Mouse (Mus musculus): ENCODE data around the gene Neurl4.
"Not testable (repeated sequence)": the region's sequence is repeated elsewhere in the genome, so short reads cannot be mapped to it uniquely, and the experiment has no call there.

Gene Neurl4

DNA sequence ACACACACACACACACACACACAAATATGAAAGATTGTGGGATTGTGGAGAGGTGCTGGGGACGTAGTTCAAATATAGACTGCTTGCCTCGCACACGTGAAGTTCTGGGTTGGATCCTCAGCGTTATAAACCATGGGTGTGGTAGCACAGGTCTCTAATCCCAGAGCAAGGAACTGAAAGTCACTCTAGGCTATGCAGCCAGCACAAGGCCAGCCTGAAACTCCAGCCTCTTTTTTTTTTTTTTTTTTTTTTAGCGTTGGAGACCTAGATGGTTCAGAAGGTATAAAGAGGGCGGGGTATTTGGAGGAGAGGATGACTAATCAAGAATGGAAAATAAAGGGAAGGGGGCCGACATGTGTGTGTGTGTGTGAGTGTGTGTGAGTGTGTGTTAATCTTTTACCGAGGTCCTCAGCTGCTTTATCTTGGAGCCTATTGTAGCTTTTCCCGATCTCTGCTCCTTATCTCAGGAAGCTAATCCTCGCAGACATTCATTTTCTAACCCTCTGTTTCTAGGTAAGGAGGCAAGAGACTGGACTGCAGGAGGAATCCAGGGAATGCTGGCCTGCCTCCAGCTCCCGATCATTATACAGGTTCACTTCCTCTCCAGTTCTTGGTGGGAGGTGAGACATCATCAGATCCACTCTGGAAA is 52.5 kb downstream of the Neurl4 start:
- DNase-seq (ENCODE audit: low spot score in 2 of 2): no peak

- not testable (repeated sequence) for DNase-seq (ENCODE audit: low spot score in 2 of 2)
These were observed 54.7 kb downstream of the Neurl4 start for GRCm38 (mm10) chr11:69955618-69956017.

GRCm38 (mm10) chr11:69956218-69956617 is 55.3 kb downstream of the Neurl4 start:
- no peak for DNase-seq (ENCODE audit: low spot score in 2 of 2)

DNA sequence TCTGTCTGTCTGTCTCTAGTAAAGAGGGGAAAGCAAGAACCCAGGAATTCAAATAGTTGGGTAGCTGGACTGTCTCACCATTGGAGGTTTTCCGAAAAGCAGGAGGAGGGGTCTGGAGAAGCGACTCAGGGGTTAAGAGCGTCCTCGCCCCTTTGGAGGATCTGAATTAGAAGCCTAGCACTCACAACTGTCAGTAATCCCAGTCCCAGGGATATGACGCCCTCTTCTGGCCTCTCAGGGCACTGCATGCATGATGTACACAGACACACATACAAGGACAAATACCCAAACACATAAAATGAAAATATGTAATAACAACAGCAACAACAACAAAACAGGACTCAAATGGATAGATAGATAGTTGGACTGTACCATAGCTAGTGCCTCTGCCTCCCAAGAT is 59.7 kb downstream of the Neurl4 start:
- DNase-seq (ENCODE audit: low spot score in 2 of 2): no peak

- no peak for DNase-seq (ENCODE audit: low spot score in 2 of 2)
These were observed 61.0 kb downstream of the Neurl4 start for GRCm38 (mm10) chr11:69961841-69962240.

Measured in frontal cortex, postnatal 25 days (tissue).